Mouse (Mus musculus) spleen, adult 2 months (tissue): ENCODE data around the gene Jak1. TPM values are rescaled to one million over a fixed set of nuclear protein-coding genes. Genes with fewer than 3 reads are reported as not detected.

Experiments used
- DNase-seq, 2 experiments: peaks; one replicate each; pipeline versions ENCODE4 v3.0.0 to v3.0.0-alpha.2; 2012 to 2021; ENCODE audit warnings: low spot score in 2 of 2, low read depth in 1 of 2
- H3K27ac ChIP-seq: fragments of 200-500 bp; 2 replicates; pipeline ENCODE4 v1.5.1; 2012; ENCODE audit warnings: low read length, inconsistent platforms; ENCODE audit not compliant: insufficient read depth
- H3K27me3 ChIP-seq: fragments of 200-500 bp; 2 replicates; pipeline ENCODE4 v1.6.1; 2012; ENCODE audit warnings: mild to moderate bottlenecking, moderate library complexity, low read length, inconsistent platforms; ENCODE audit not compliant: control insufficient read depth, insufficient read depth
- H3K36me3 ChIP-seq: fragments of 200-500 bp; 2 replicates; pipeline ENCODE4 v1.6.1; 2012; ENCODE audit warnings: mild to moderate bottlenecking, low read length, inconsistent platforms; ENCODE audit not compliant: control insufficient read depth, insufficient read depth
- H3K4me1 ChIP-seq: fragments of 200-500 bp; 2 replicates; pipeline ENCODE4 v1.6.1; 2011; ENCODE audit warnings: inconsistent platforms; ENCODE audit not compliant: control insufficient read depth, insufficient read depth, insufficient read length
- H3K4me3 ChIP-seq: fragments of 200-500 bp; 2 replicates; pipeline ENCODE4 v1.5.1; 2011; ENCODE audit warnings: mild to moderate bottlenecking, inconsistent platforms; ENCODE audit not compliant: insufficient read depth, insufficient read length; ENCODE audit errors: extremely low read depth
- CTCF ChIP-seq: fragments of 200-500 bp; IDR thresholded peaks from 2 replicates; pipeline ENCODE4 v1.5.1; 2011; ENCODE audit warnings: mild to moderate bottlenecking, inconsistent platforms; ENCODE audit not compliant: insufficient read depth, insufficient read length, insufficient replicate concordance; ENCODE audit errors: extremely low read depth
- POLR2A ChIP-seq: fragments of 200-500 bp; IDR thresholded peaks from 2 replicates; pipeline ENCODE4 v1.6.1; 2011; ENCODE audit warnings: low read depth, low read length, inconsistent platforms
- WGBS: fragments of 180-500 bp; shearing (Covaris S2); methylation state at CpG from one replicate; pipeline ENCODE4 v1.1.7; 2018; 5-methylcytosine and 5-hydroxymethylcytosine counted together
- polyA plus RNA-seq: library from polyadenylated mRNA; depleted of rRNA; stranded (reverse); fragments of >200 nt; gene quantifications from 2 replicates; pipeline ENCODE4 v1.2.3, GENCODE M21; 2012

The Jak1 gene
- polyA plus RNA-seq, 1 experiment: 63.9 TPM

- TF ChIP-seq POLR2A (no peak), CTCF (no peak)
- Histone ChIP-seq H3K27ac (peak overlapping the region; percentile 66), H3K27me3 (peaks cover 2% of the 10 kb centered on the region; the same call in 1 of the 2 replicates), H3K36me3 (no peaks in the 10 kb centered on the region), H3K4me3 (peak overlapping the region; percentile 23; the same call in 1 of the 2 replicates), H3K4me1 (peaks cover 30% of the 10 kb centered on the region)
- peak in 1 of 2 experiments; percentile 26 for DNase-seq
- WGBS: 32% methylated on average over 8 of the region's 8 CpGs
These were observed 4.3 kb downstream of the Jak1 start for GRCm38 (mm10) chr4:101260744-101261291.

DNA sequence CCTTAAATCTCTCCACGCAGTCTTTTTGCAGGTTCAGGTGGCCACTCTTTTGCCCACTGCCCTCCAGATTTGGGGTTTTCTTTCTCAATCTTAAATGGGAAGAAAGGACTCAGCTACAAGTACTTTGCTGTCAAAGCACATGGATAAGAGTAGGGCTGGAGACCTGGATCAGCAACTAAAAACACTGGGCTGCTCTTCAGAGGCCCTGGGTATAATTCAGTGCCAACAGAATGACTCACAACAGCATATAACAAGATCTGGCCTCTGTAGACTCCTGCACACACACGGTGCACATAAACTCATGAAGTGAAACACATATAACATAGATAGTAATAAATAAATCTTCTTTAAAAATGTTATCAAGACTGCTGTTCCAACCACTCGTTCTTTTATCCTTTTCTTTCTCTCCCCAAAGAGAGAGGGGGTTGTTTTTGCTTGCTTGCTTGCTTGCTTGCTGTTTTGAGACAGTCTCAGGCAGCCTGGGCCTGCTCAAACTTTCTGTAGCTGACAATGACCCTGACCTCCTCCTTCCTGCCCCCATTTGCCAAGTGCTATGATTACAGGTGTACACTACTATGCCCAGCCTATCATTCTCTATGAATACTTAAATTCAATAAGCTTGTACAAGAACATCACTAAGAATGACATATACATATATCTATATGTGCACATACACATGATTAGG, 8.4 kb downstream of the Jak1 start:
- no peak overlapping the region for H3K27ac ChIP-seq
- no peaks in the 10 kb centered on the region for H3K36me3 ChIP-seq
- no peak for DNase-seq
- WGBS: 70% methylated on average over 3 of the region's 3 CpGs
- no peaks in the 10 kb centered on the region for H3K27me3 ChIP-seq
- H3K4me3 ChIP-seq: no peak overlapping the region
- no peak for TF ChIP-seq POLR2A
- TF ChIP-seq CTCF: no peak
- H3K4me1 ChIP-seq: peaks cover 47% of the 10 kb centered on the region

DNA sequence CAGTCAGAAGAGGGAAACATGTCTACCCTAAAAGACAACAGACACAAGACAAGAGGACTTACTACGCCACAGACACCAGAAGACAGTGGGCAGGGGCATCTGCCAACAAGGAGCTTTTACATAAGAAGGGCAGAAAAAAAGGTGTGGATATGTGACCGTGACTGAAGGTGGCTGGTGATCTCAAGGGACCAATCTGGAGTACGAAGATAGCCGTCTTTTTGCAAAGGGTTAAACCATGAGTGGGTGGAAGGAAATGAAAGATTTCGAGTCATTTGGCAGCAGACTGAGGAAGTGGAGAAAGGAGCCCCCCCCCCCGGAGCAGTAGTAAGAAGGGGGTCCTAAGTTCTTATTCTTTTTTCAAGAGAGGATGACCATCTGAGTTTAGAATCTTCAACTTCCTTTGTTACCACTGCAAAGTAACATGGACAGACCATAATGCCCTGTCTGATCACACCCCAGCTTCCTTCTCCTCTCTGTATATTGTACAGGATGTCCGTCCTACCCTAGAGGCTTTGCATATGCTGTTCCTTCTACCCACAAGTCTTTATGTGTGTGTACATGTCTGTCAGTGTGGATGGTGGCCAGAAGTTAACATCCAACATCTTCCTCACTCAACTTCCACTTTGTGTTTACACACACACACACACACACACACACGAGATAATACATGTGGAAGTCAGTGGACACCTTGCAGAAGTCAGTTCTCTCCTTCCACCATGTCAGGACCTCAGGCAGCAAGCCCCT, 10.3 kb downstream of the Jak1 start:
- Histone ChIP-seq H3K36me3 (no peaks in the 10 kb centered on the region), H3K4me3 (peak overlapping the region; percentile 1; the same call in 1 of the 2 replicates), H3K4me1 (peaks cover 42% of the 10 kb centered on the region), H3K27me3 (no peaks in the 10 kb centered on the region), H3K27ac (peak overlapping the region; percentile 80)
- TF ChIP-seq CTCF: no peak
- TF ChIP-seq POLR2A: no peak
- peak; percentile 28 to 37 for DNase-seq
- WGBS: 13% methylated on average over 8 of the region's 8 CpGs

GRCm38 (mm10) chr4:101254015-101254414, 11.1 kb downstream of the Jak1 start:
- DNase-seq: peak in 1 of 2 experiments; percentile 44
- TF ChIP-seq POLR2A (no peak), CTCF (no peak)
- 0 out of 2 replicates have a peak overlapping the region, but pooled peaks have one; percentile 1 for H3K4me3 ChIP-seq
- WGBS: 6% methylated on average over 7 of the region's 7 CpGs
- H3K36me3 ChIP-seq: no peaks in the 10 kb centered on the region
- peak overlapping the region; percentile 80 for H3K27ac ChIP-seq
- H3K27me3 ChIP-seq: no peaks in the 10 kb centered on the region
- H3K4me1 ChIP-seq: peaks cover 39% of the 10 kb centered on the region

GRCm38 (mm10) chr4:101252781-101253622, 12.1 kb downstream of the Jak1 start:
- H3K27ac ChIP-seq: peak overlapping the region; percentile 80
- no peaks in the 10 kb centered on the region for H3K27me3 ChIP-seq
- peaks cover 32% of the 10 kb centered on the region for H3K4me1 ChIP-seq
- TF ChIP-seq POLR2A: no peak
- TF ChIP-seq CTCF: no peak
- DNase-seq: no peak
- WGBS: 13% methylated on average over 13 of the region's 13 CpGs
- H3K4me3 ChIP-seq: no peak overlapping the region
- no peaks in the 10 kb centered on the region for H3K36me3 ChIP-seq

DNA sequence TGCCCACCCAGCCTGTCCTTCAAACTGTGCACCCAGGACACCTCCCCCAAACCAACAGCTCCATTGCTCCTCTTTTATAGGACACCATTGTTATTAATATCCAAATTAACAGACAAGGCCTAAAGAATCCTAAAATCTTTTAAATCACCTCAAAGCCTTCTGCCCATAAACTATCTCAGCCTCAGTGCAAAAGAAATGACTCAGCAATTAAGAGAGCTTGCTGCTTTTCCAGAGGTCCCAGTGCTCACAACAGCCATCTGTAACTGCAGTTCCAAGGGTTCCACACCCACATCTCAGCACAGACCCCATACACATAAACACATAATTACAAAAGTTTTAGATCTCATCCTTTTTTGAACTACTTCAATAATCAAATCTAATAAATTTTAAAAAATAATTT, 13.1 kb downstream of the Jak1 start:
- peaks cover 37% of the 10 kb centered on the region for H3K4me1 ChIP-seq
- no peak for DNase-seq
- no peak overlapping the region for H3K27ac ChIP-seq
- no peak overlapping the region for H3K4me3 ChIP-seq
- no peaks in the 10 kb centered on the region for H3K36me3 ChIP-seq
- no peaks in the 10 kb centered on the region for H3K27me3 ChIP-seq
- TF ChIP-seq POLR2A: no peak
- TF ChIP-seq CTCF: no peak
